Mouse (Mus musculus) macrophage (primary cell): ENCODE measurements around the gene Atp11b. TPM values are rescaled to one million over a fixed set of nuclear protein-coding genes. Genes with fewer than 3 reads are reported as not detected.

Experiments
- H3K27ac ChIP-seq: fragments of 350-480 bp; formaldehyde crosslinking; 2 replicates; pipeline ENCODE4 v1.9.0; 2021
- H3K36me3 ChIP-seq: fragments of 350-480 bp; formaldehyde crosslinking; 2 replicates; pipeline ENCODE4 v1.9.0; 2021; ENCODE audit errors: inconsistent target
- H3K4me3 ChIP-seq: fragments of 350-480 bp; formaldehyde crosslinking; 2 replicates; pipeline ENCODE4 v1.9.0; 2021; ENCODE audit errors: inconsistent target
- H3K79me2 ChIP-seq: fragments of 350-480 bp; formaldehyde crosslinking; 2 replicates; pipeline ENCODE4 v1.9.0; 2021; ENCODE audit errors: inconsistent target
- whole genome bisulfite sequencing: methylation state at CpG from one replicate; pipeline ENCODE4 v1.1.7; 2026; ENCODE audit warnings: inconsistent platforms; ENCODE audit not compliant: missing documents; 5-methylcytosine and 5-hydroxymethylcytosine counted together
- polyA plus RNA-seq: library from polyadenylated mRNA; stranded (reverse); fragments of 250-400 nt; gene quantifications from 3 replicates; pipeline ENCODE4 v1.2.4, GENCODE M21; 2018; ENCODE audit warnings: inconsistent platforms

Gene Atp11b
- polyA plus RNA-seq, 1 experiment from 2014 or later: 24.6 TPM

- Histone ChIP-seq H3K36me3 (no peaks in the 10 kb centered on the region), H3K79me2 (no peaks in the 10 kb centered on the region), H3K27ac (no peak overlapping the region), H3K4me3 (no peak overlapping the region)
- WGBS: 96% methylated on average over 4 of the region's 4 CpGs
Observed at GRCm38 (mm10) chr3:35745010-35745409, 8.9 kb upstream of the Atp11b start.

GRCm38 (mm10) chr3:35746840-35747456 lies 7.0 kb upstream of the Atp11b start:
- Histone ChIP-seq H3K36me3 (no peaks in the 10 kb centered on the region), H3K4me3 (no peak overlapping the region), H3K79me2 (no peaks in the 10 kb centered on the region), H3K27ac (no peak overlapping the region)
- WGBS: 19% methylated on average over 9 of the region's 9 CpGs

- Histone ChIP-seq H3K4me3 (no peak overlapping the region), H3K79me2 (peaks cover 7% of the 10 kb centered on the region), H3K27ac (no peak overlapping the region), H3K36me3 (no peaks in the 10 kb centered on the region)
- WGBS: 89% methylated on average over 5 of the region's 5 CpGs
Observed at GRCm38 (mm10) chr3:35750286-35750685, 3.6 kb upstream of the Atp11b start.

GRCm38 (mm10) chr3:35751724-35752123 lies 2.2 kb upstream of the Atp11b start:
- H3K79me2 ChIP-seq: peaks cover 22% of the 10 kb centered on the region
- no peak overlapping the region for H3K4me3 ChIP-seq
- H3K27ac ChIP-seq: no peak overlapping the region
- WGBS: 97% methylated on average over 2 of the region's 2 CpGs
- no peaks in the 10 kb centered on the region for H3K36me3 ChIP-seq

GRCm38 (mm10) chr3:35762735-35763134 lies 8.8 kb downstream of the Atp11b start:
- 22% methylated on average over 4 of the region's 4 CpGs for WGBS
- H3K79me2 ChIP-seq: peaks cover 100% of the 10 kb centered on the region
- H3K36me3 ChIP-seq: no peaks in the 10 kb centered on the region
- no peak overlapping the region for H3K27ac ChIP-seq
- H3K4me3 ChIP-seq: no peak overlapping the region

GRCm38 (mm10) chr3:35764637-35765617 lies 11.0 kb downstream of the Atp11b start:
- Histone ChIP-seq H3K36me3 (no peaks in the 10 kb centered on the region), H3K27ac (no peak overlapping the region), H3K79me2 (peaks cover 100% of the 10 kb centered on the region), H3K4me3 (no peak overlapping the region)
- 50% methylated on average over 6 of the region's 7 CpGs for WGBS

- 73% methylated on average over 3 of the region's 3 CpGs for whole genome bisulfite sequencing
- no peak overlapping the region for H3K4me3 ChIP-seq
- H3K36me3 ChIP-seq: no peaks in the 10 kb centered on the region
- peaks cover 64% of the 10 kb centered on the region for H3K79me2 ChIP-seq
- no peak overlapping the region for H3K27ac ChIP-seq
Observed at GRCm38 (mm10) chr3:35779748-35780147, 25.8 kb downstream of the Atp11b start.

- Histone ChIP-seq H3K27ac (no peak overlapping the region), H3K36me3 (peaks cover 63% of the 10 kb centered on the region; the same call in 1 of the 2 replicates)
- WGBS: 96% methylated on average over 2 of the region's 2 CpGs
Observed at GRCm38 (mm10) chr3:35802040-35802439, 48.1 kb downstream of the Atp11b start.

GRCm38 (mm10) chr3:35819887-35820286 lies 66.0 kb downstream of the Atp11b start:
- Histone ChIP-seq H3K79me2 (no peaks in the 10 kb centered on the region), H3K4me3 (no peak overlapping the region), H3K27ac (no peak overlapping the region), H3K36me3 (0 out of 2 replicates have a peak, but pooled peaks cover 9% of the 10 kb centered on the region)
- 97% methylated on average over 3 of the region's 3 CpGs for WGBS

More at GRCm38 (mm10) chr3:35802040-35802439, 48.1 kb downstream of the Atp11b start:
- H3K4me3 ChIP-seq: no peak overlapping the region
- H3K79me2 ChIP-seq: no peaks in the 10 kb centered on the region

GRCm38 (mm10) chr3:35822036-35822435 lies 68.1 kb downstream of the Atp11b start:
- WGBS: 87% methylated on average over 3 of the region's 3 CpGs
- Histone ChIP-seq H3K4me3 (no peak overlapping the region), H3K36me3 (peaks cover 12% of the 10 kb centered on the region; the same call in 1 of the 2 replicates), H3K79me2 (no peaks in the 10 kb centered on the region), H3K27ac (no peak overlapping the region)

GRCm38 (mm10) chr3:35849326-35849725 lies 95.4 kb downstream of the Atp11b start:
- Histone ChIP-seq H3K36me3 (no peaks in the 10 kb centered on the region), H3K27ac (no peak overlapping the region), H3K79me2 (no peaks in the 10 kb centered on the region), H3K4me3 (no peak overlapping the region)
- 93% methylated on average over 9 of the region's 9 CpGs for WGBS

GRCm38 (mm10) chr3:35883267-35883666 lies 129.4 kb downstream of the Atp11b start:
- Histone ChIP-seq H3K79me2 (no peaks in the 10 kb centered on the region), H3K36me3 (no peaks in the 10 kb centered on the region), H3K27ac (no peak overlapping the region), H3K4me3 (no peak overlapping the region)

- Histone ChIP-seq H3K4me3 (no peak overlapping the region), H3K79me2 (no peaks in the 10 kb centered on the region), H3K36me3 (no peaks in the 10 kb centered on the region), H3K27ac (no peak overlapping the region)
- WGBS: 90% methylated on average over 2 of the region's 2 CpGs
Observed at GRCm38 (mm10) chr3:35889531-35889930, 135.6 kb downstream of the Atp11b start.

GRCm38 (mm10) chr3:35891123-35891522 lies 137.2 kb downstream of the Atp11b start:
- Histone ChIP-seq H3K27ac (no peak overlapping the region), H3K79me2 (no peaks in the 10 kb centered on the region), H3K4me3 (no peak overlapping the region), H3K36me3 (no peaks in the 10 kb centered on the region)
- 87% methylated on average over 4 of the region's 4 CpGs for WGBS

- 94% methylated on average over 5 of the region's 5 CpGs for WGBS
- Histone ChIP-seq H3K27ac (no peak overlapping the region), H3K36me3 (0 out of 2 replicates have a peak, but pooled peaks cover 7% of the 10 kb centered on the region)
Observed at GRCm38 (mm10) chr3:35893156-35893555, 139.2 kb downstream of the Atp11b start.

More at GRCm38 (mm10) chr3:35893156-35893555, 139.2 kb downstream of the Atp11b start:
- Histone ChIP-seq H3K4me3 (no peak overlapping the region), H3K79me2 (no peaks in the 10 kb centered on the region)
